Mouse (Mus musculus): ENCODE data around the gene Pyroxd2. TPM values are rescaled to one million over a fixed set of nuclear protein-coding genes. Genes with fewer than 3 reads are reported as not detected.

Pyroxd2 gene
- 1.4 and 2.7 TPM in 2 replicates for polyA plus RNA-seq (2012; rRNA removed)

DNA sequence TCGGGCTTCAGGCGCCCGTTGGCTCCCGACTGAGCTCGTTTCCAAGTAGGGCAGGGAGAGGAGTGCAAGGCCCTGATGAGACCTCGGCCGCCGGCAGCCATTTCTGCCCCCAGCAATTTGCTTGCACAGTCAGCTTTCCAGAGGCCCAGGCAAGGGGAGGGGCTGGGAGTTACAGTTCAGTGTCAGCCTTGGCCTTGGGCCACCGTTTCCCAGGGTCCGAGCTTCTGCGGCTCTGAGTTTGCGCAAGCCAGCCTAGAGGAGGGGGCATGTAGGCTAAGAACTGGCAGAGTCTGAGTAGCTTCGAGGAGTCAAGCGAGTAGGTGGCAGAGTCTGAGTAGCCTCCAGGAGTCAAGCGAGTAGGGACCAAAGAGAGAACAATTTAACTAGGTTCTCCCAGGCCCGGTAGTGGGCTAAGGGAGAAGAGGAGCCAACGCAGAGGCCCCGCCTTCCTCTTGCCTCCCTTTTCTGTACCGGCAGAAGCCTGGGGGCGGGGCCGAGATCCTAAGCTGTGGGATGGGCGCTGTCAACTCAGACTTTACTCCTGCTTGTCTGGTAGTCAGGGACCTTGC is at the start of gene Pyroxd2:
Gene Pyroxd2 (minus strand): TSS at position 413 of the 569 bp plus-strand sequence.

GRCm38 (mm10) chr19:42779531-42780155 is 27.1 kb upstream of the Pyroxd2 start, which contains the start of gene Hps1:
Hps1 (minus strand) TSS chr19:42779978.

Other genes starting within 250 kb of the Pyroxd2 start
- gene R3hcc1l, start 234.0 kb downstream of the Pyroxd2 start, polyA plus RNA-seq (2012; rRNA removed): 1.3 and 1.6 TPM in 2 replicates
- 1.4 and 1.5 TPM in 2 replicates for gene Loxl4, start 140.0 kb downstream of the Pyroxd2 start, polyA plus RNA-seq (2012; rRNA removed)
- gene Hps1, start 27.2 kb upstream of the Pyroxd2 start, polyA plus RNA-seq (2012; rRNA removed): 23.2 and 28.6 TPM in 2 replicates

Data from stomach, adult 2 months (tissue).